Mouse (Mus musculus) C3H10T1/2 (cell line): Measurements from ENCODE around the gene Kcne1. TPM values are rescaled to one million over a fixed set of nuclear protein-coding genes. Genes with fewer than 3 reads are reported as not detected.

Source experiments
- polyA plus RNA-seq, 2 experiments: library from polyadenylated mRNA; unstranded; fragments of >200 nt; fragmentation: generic; extraction: Trizol; gene quantifications; one replicate each; pipeline ENCODE4 v1.2.1; 2012; ENCODE audit warnings: missing spikeins in 2 of 2

Kcne1 gene
- not detected for polyA plus RNA-seq

GRCm38 (mm10) chr16:92359229-92359628 lies at the start of gene Kcne1:
Gene Kcne1, minus strand, starts transcription at chr16:92359468.

DNA sequence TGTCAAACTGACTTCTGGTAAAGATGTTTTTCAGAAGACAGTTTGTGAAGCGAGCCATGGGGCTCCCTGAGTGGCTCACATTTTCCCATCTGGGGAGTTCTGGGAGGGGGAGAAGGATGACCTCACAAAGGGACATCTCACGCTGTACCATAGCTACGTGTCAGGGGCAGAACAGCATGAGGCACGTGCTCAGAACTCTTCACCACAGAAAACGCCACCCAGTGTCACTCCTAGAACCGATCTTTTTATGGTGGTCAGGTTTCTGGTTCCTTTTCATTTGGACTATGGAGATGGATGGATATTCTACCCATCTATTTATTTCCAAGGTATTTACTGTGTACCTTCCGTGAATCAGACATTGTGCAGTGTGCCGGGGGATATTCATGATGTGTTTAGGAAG lies 37.9 kb downstream of the Kcne1 start, which contains the start of gene Fam243:
TSS of gene Fam243 (minus strand) at position 101 of the 400 bp plus-strand sequence.

DNA sequence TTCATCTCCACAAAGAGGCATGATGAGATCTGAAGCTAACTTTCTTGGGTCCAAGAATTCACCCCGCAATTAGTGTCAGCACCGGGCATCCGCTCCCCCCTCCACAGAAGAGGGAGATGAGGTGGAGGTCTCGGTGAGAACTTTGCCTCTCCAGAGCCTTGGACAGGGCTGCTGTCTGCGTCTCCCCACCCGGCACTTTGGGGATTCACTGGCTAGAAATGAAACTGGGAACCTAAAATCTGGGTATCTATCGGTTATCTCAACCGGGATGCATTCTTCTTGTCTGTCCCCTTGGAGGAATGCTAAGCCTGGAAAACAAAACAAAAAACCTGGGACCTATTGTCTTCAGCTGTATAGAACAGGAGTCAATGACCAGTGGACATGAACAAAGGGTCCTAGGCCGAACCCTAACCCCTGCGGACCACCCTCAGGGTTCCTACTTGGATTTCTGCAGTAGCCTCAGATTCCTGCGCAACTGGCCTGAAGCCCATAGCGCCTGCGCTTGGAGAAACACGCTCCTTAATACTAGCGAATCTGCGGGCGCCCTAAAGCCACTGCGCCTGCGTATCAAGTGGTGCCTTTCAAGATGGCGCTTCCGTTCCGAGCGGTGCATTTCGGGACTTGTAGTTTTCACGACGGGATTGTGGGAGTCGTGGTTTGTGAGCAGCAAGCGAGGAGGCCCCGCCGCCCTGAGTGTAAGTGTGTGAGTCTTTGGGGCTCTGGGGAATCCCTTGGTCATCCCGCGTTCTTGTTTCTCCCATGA lies 58.4 kb downstream of the Kcne1 start, which contains the start of gene Smim11:
TSS of gene Smim11 (plus strand) at position 638 of the 763 bp plus-strand sequence.

Other genes with a start within 250 kb of the Kcne1 start
- gene Kcne2, start 67.1 kb downstream of the Kcne1 start, polyA plus RNA-seq, result under 1 TPM in 1 of 2 experiments, not detected in 1; 0.05 TPM
- gene Smim11, start 58.2 kb downstream of the Kcne1 start, polyA plus RNA-seq, result 100 to 1,000 TPM in 1 of 2 experiments, 10 to 100 TPM in 1; 70.2 to 175 TPM
- gene Fam243, start 38.0 kb downstream of the Kcne1 start, polyA plus RNA-seq, result not detected
- 10 to 100 TPM in 1 of 2 experiments, 1 to 10 TPM in 1; 7.0 to 15.4 TPM for gene Rcan1, start 111.4 kb upstream of the Kcne1 start, polyA plus RNA-seq
- not detected for gene Clic6, start 126.3 kb upstream of the Kcne1 start, polyA plus RNA-seq